ENCODE assay signal across 16 mouse cellular contexts in the genomic region with DNA sequence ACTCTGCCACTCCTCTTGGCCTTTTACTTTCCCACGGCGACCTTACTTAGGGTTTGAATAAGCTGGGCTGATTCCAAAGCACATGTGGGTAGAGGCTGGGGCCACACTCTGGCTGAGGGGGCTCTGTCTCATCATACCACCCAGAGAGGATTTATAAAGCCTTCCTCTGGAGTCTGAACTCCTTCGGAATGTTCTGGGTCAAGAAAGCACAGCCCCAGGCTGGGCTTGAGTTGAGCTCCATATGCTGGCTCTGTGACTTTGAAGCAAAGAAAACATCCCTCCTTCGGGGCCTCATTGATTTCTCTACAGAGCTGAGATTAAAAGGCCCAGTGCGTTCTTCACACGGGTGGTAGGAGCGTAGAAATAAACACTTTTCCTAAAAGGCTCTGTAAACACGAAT.
DNase-seq lines count a peak whose midpoint lies in the region; ATAC-seq lines count a peak whose summit lies in the region.
"Had no signal": no experiment of that assay in that cellular context is flagged by ENCODE, and none has a peak within 500 bp of the region (broad histone marks: within the 10 kb centered on the region; RNA-seq: fewer than 3 reads in every experiment).

No protein-coding gene starts in this region.

- peak; percentile 24 for DNase-seq in hindbrain, embryonic 10.5 days (ENCODE audit: low spot score)
- DNase-seq in lung, postnatal 25 days (ENCODE audit: low spot score): no peak
- peak; percentile 53 for DNase-seq in embryonic facial prominence, embryonic 11.5 days (ENCODE audit: low spot score)
- DNase-seq in yolk sac, embryonic 10.5 days (ENCODE audit: low spot score): peak; percentile 14
- DNase-seq in left cerebral cortex, adult 11 months (ENCODE audit: low spot score): no peak
- DNase-seq: cerebellum, adult 8-10 months; gastrocnemius, postnatal 36 days; kidney, adult 8-10 months; liver, postnatal 0 days; thymus, postnatal 14 days had no signal

- H3K9ac ChIP-seq in hindbrain, embryonic 12.5 days: no peak overlapping the region
- no peak overlapping the region for H3K9ac ChIP-seq in lung, embryonic 15.5 days
- no peak overlapping the region for H3K9ac ChIP-seq in embryonic facial prominence, embryonic 11.5 days (replicated peaks; ENCODE audit: low read length)
- H3K9ac ChIP-seq: forebrain, embryonic 15.5 days; limb, embryonic 15.5 days; liver, postnatal 0 days had no signal

- no peaks in the 10 kb centered on the region for H3K36me3 ChIP-seq in hindbrain, embryonic 10.5 days
- no peaks in the 10 kb centered on the region for H3K36me3 ChIP-seq in hindbrain, embryonic 12.5 days
- H3K36me3 ChIP-seq in lung, embryonic 15.5 days: no peaks in the 10 kb centered on the region
- no peaks in the 10 kb centered on the region for H3K36me3 ChIP-seq in embryonic facial prominence, embryonic 11.5 days (replicated peaks; ENCODE audit: control insufficient read depth, insufficient read depth, low read depth, low read length)
- H3K36me3 ChIP-seq: forebrain, embryonic 15.5 days; limb, embryonic 15.5 days had no signal

- ATAC-seq in hindbrain, embryonic 12.5 days (ENCODE audit: low FRiP score): no peak
- ATAC-seq in lung, embryonic 15.5 days (ENCODE audit: borderline replicate concordance, extremely low read depth, low FRiP score, low TSS enrichment): 0 out of 2 replicates have a peak, but pooled peaks have one; percentile 23
- 0 out of 2 replicates have a peak, but pooled peaks have one; percentile 48 for ATAC-seq in embryonic facial prominence, embryonic 11.5 days (replicated peaks; ENCODE audit: insufficient number of reproducible peaks, low FRiP score, low TSS enrichment, low read depth)
- ATAC-seq: forebrain, embryonic 15.5 days; hindbrain, embryonic 16.5 days; liver, postnatal 0 days had no signal

- peaks cover 68% of the 10 kb centered on the region for H3K27me3 ChIP-seq in hindbrain, embryonic 10.5 days (ENCODE audit: insufficient read depth, poor library complexity, severe bottlenecking)
- peaks cover 8% of the 10 kb centered on the region for H3K27me3 ChIP-seq in hindbrain, embryonic 12.5 days
- peaks cover 12% of the 10 kb centered on the region; the same call in 1 of the 2 replicates for H3K27me3 ChIP-seq in lung, embryonic 15.5 days
- H3K27me3 ChIP-seq in embryonic facial prominence, embryonic 11.5 days (ENCODE audit: control insufficient read depth, insufficient read depth, low read length): no peaks in the 10 kb centered on the region
- H3K27me3 ChIP-seq: forebrain, embryonic 15.5 days had no signal

- peak overlapping the region; percentile 71 for H3K27ac ChIP-seq in hindbrain, embryonic 10.5 days
- no peak overlapping the region for H3K27ac ChIP-seq in hindbrain, embryonic 12.5 days
- no peak overlapping the region for H3K27ac ChIP-seq in lung, embryonic 15.5 days
- no peak overlapping the region for H3K27ac ChIP-seq in embryonic facial prominence, embryonic 11.5 days (replicated peaks; ENCODE audit: low read depth, low read length)
- H3K27ac ChIP-seq: forebrain, embryonic 15.5 days; limb, embryonic 15.5 days had no signal

- H3K4me1 ChIP-seq in hindbrain, embryonic 10.5 days (replicated peaks): peaks cover 34% of the 10 kb centered on the region
- peaks cover 36% of the 10 kb centered on the region for H3K4me1 ChIP-seq in hindbrain, embryonic 12.5 days
- H3K4me1 ChIP-seq in lung, embryonic 15.5 days: peaks cover 8% of the 10 kb centered on the region
- H3K4me1 ChIP-seq in embryonic facial prominence, embryonic 11.5 days (ENCODE audit: control insufficient read depth, insufficient read depth, low read length): no peaks in the 10 kb centered on the region
- H3K4me1 ChIP-seq: megakaryocyte, embryonic 14.5 days had no signal

- H3K4me2 ChIP-seq in hindbrain, embryonic 12.5 days (replicated peaks): no peak overlapping the region
- H3K4me2 ChIP-seq in lung, embryonic 15.5 days: no peak overlapping the region
- no peak overlapping the region for H3K4me2 ChIP-seq in embryonic facial prominence, embryonic 11.5 days (ENCODE audit: low read depth, low read length)
- H3K4me2 ChIP-seq: forebrain, embryonic 15.5 days; limb, embryonic 15.5 days had no signal

- 33% methylated on average over 8 of the region's 8 CpGs for WGBS in hindbrain, embryonic 10.5 days
- WGBS in hindbrain, embryonic 12.5 days: 53% methylated on average over 8 of the region's 8 CpGs
- WGBS in lung, embryonic 15.5 days: 19% methylated on average over 8 of the region's 8 CpGs
- 22% methylated on average over 8 of the region's 8 CpGs for WGBS in embryonic facial prominence, embryonic 11.5 days

- no peaks in the 10 kb centered on the region for H3K9me3 ChIP-seq in hindbrain, embryonic 10.5 days
- H3K9me3 ChIP-seq in hindbrain, embryonic 12.5 days (replicated peaks): no peaks in the 10 kb centered on the region
- no peaks in the 10 kb centered on the region for H3K9me3 ChIP-seq in lung, embryonic 15.5 days
- no peaks in the 10 kb centered on the region for H3K9me3 ChIP-seq in embryonic facial prominence, embryonic 11.5 days (replicated peaks; ENCODE audit: control insufficient read depth, low read length)
- H3K9me3 ChIP-seq: forebrain, embryonic 15.5 days; limb, embryonic 15.5 days; megakaryocyte, embryonic 14.5 days had no signal

- no peak overlapping the region for H3K4me3 ChIP-seq in hindbrain, embryonic 10.5 days
- no peak overlapping the region for H3K4me3 ChIP-seq in hindbrain, embryonic 12.5 days
- no peak overlapping the region for H3K4me3 ChIP-seq in lung, embryonic 15.5 days
- H3K4me3 ChIP-seq in embryonic facial prominence, embryonic 11.5 days (ENCODE audit: low read depth, low read length): no peak overlapping the region
- H3K4me3 ChIP-seq: forebrain, embryonic 15.5 days; limb, embryonic 15.5 days; megakaryocyte, embryonic 14.5 days had no signal

Comparison
In these comparisons a context has a peak if more than half of its experiments do, and no peak if none do; other contexts are left out.
1. DNase-seq: peak in hindbrain, embryonic 10.5 days (single experiment), embryonic facial prominence, embryonic 11.5 days (single experiment) and yolk sac, embryonic 10.5 days (single experiment); none in lung, postnatal 25 days (single experiment) and left cerebral cortex, adult 11 months (single experiment).